Mouse (Mus musculus) A20 (cell line): ENCODE results near the gene Dop1a.

ENCODE experiments used
- DNase-seq: peaks from one replicate; pipeline ENCODE4 v3.0.0-alpha.2; 2011; ENCODE audit warnings: low read depth, low spot score

The Dop1a gene

DNA sequence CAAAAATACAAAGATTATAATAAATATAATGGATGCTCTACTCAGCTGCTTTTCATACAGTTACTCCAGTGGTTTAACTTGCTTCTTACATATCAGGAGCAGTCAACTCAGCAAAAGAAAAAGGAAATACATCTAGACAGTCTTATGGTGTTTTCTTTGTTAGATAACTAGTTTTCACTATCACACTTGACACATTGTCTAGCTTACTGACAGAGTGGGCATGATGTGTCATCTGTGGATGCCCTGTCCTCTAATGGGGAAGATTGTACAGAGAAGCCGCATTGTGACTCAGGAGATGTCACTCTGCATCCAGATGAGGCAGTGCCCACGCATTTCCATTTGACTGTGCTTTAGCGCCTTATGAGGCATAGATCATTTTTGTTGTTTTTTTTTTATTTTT lies 32.1 kb downstream of the Dop1a start:
- DNase-seq, result no peak

DNA sequence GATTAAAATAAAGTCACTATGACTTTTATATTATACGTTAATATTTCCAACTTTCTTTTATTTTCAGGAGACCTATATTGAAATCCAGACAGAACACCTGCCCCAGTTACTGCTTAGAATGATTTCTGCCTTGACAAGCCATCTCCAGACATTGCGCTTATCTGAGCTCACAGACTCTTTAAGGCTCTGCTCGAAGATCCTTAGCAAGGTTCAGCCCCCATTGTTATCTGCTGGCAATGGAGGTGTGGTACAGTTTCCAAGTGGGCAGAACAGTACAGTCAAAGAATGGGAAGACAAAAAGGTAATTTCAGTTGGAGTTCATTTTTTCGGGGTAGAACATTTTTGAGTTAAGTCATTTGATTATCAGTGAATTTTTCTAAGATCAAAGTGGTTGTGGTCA lies 40.5 kb downstream of the Dop1a start:
- no peak for DNase-seq

GRCm38 (mm10) chr9:86513733-86514132 lies 46.8 kb downstream of the Dop1a start:
- DNase-seq, result no peak

DNA sequence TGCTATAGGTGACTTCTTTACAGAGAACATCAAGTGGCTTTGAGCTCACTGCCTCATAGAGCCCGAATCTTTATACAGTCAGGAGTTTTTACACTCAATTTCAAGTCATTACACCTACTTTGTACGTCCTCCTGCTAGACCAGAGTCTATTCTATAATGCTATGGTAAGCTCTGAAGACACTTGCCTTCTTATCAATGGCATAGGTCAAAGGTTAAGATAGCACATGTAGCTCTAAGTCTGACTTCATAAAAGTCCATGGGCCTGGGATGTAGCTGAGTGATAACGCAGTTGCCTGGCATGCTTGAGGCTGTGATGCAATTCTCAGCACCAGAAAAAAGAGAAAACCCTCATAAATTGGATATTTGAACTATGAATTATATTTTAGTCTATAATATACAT lies 47.4 kb downstream of the Dop1a start:
- no peak for DNase-seq

DNA sequence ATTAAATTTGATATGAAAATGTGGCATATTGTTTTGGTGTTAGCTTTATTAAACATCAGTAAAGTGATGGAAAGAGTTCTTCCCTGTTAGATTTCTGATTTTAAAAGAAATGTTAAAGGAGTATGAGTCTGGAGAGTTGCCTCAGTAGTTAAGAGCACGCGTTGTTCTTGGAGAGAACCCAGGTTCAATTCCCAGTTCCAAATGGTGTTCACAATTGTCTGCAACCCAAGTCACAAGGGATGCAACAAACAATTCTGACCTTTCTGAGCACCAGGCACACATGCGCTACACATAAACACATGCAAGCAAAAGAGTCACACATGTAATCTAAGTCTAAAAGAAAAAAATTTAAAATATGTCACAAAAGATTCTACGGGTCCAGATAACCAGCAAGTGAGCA lies 47.8 kb downstream of the Dop1a start:
- DNase-seq, result no peak

DNA sequence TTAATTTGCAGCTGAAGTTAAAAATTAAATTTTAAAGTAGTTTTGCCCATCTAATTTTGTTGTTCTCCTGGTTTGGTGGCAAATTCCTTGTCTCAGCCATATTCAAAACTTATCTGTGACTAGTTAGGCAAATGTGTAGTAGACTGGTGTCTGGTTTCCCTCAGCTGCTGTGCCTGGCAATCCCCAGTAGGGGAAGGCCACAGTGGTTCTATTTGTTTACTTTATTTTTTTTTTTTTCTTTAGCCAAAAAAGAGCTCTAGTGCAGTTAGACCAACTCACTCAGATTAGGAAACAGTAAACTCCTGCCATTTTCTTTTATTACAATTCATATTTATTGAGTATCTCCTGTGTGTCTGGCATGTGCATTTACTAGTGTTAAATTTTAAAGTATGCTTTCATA lies 55.4 kb downstream of the Dop1a start:
- DNase-seq, result peak; percentile 23

DNA sequence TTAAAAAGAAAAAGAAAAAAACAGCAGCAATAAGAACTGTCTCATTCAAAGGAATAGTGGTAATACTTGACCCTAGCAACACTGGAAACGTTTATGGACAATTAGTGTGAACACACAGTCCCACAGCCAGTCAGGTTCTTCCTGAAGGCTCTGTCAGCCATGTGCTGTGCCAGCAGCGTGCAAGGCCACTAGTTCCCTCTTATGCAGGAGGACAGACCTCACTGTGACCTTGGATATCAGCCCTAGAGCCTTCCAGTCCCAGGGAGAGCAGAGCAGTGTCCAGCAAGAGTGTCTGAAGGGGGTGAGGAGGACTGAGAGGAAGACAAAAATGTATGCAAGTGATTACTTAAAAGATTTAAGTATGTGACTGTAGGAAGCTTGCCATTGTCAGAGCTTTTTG lies 58.6 kb downstream of the Dop1a start:
- DNase-seq, result no peak

DNA sequence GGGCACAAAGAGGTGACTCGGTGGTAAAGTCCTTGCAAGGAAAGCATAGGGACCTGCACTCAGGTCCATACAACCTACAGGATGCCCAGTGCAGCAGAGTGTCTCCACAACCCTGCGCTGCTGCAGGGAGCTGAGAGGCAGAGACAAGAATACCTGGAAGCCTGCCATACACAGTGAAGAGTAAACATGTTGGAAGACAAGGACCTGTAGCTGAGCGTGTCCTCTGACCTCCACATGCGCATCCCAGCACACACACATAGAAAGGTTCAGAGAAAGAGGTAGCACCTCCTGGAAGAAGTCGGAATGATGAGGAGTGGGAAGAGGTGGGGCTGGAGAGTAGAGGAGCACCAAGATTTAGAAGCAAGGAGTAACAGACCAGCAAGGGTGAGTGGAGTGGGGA lies 67.1 kb downstream of the Dop1a start:
- DNase-seq, result no peak

DNA sequence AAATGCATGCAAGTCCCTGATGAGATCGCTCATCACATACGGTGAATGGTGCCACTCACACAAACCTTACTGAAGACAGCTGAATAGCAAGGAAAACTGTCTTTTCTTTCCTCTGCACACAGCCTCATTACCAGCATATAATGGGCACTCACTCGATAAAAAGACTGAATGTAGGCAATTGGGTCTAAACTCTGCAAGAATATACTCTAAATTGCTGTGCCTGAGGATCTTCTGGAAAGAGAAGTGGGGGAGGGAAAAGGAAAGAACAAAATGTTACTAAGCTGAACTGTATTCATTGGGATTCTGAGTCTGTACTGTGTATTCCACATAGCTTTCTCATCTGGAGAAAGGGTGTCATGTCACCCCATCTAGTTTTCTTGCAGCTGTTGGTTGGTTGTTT lies 76.5 kb downstream of the Dop1a start:
- no peak for DNase-seq

GRCm38 (mm10) chr9:86544559-86544958 lies 77.6 kb downstream of the Dop1a start:
- no peak for DNase-seq

- no peak for DNase-seq
These were observed 82.7 kb downstream of the Dop1a start for GRCm38 (mm10) chr9:86549637-86550162.

- DNase-seq, result no peak
These were observed 83.8 kb downstream of the Dop1a start for GRCm38 (mm10) chr9:86550717-86551116.

GRCm38 (mm10) chr9:86553886-86554285 lies 86.9 kb downstream of the Dop1a start:
- DNase-seq, result no peak

DNA sequence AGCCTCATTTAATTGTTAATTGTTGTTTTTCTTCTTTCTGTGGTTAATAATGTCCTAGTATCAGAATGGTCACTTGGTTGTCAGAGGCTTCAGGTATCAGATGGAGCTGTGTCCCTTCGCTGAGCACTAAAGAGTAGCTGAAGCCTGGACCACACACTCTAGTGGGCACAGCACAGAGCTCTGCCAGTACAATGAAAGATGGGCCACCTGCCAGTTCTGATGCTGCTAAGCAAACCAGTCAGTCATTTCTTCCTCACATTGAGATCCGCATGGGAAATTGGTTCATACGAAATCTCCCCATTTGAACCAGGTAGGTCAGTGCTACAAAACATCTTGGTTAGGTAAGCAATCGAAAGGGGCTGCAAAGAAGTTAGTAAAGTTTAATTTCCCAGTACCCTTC lies 87.7 kb downstream of the Dop1a start:
- no peak for DNase-seq

DNA sequence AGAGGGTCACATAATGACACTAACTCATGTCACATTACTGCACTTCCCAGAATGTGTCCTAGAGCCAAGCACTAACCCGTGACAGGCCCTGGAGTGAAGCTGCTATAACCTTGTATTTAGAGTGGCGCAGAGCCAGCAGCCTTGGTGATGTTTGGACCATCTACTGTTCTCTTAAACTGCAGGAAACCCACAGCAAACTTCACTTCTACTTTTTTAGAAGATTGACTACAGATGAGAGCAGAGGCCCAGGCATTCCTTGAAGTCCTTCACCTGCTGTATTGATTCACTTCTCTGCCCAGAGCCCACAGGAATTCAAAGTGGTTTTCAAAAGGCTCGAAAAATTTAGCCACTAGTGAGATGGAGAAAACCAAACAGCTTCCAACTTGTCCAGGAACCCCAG lies 93.6 kb downstream of the Dop1a start:
- no peak for DNase-seq

GRCm38 (mm10) chr9:86569314-86569910 lies 102.5 kb downstream of the Dop1a start:
- DNase-seq, result no peak

GRCm38 (mm10) chr9:86570261-86570890 lies 103.4 kb downstream of the Dop1a start:
- DNase-seq, result no peak

DNA sequence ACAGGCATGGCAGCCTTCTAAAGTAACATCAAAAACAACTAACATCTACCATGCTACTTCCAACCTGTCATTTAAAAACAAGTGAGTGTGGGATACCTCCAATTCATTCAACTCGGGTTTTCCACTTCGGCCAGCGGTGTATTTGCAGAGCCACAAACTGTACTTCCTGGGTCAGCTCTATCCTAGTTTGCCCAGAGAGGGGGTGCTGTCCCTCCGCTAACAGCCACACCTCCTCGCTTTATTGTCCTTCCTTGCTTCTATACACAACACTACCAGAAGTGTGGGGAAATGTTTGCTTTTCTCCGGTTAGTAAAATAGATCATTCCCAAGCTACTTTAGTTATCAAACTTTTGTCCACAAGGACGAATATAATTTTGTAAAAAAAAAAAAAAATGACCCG lies 104.0 kb downstream of the Dop1a start:
- DNase-seq, result peak; percentile 32

DNA sequence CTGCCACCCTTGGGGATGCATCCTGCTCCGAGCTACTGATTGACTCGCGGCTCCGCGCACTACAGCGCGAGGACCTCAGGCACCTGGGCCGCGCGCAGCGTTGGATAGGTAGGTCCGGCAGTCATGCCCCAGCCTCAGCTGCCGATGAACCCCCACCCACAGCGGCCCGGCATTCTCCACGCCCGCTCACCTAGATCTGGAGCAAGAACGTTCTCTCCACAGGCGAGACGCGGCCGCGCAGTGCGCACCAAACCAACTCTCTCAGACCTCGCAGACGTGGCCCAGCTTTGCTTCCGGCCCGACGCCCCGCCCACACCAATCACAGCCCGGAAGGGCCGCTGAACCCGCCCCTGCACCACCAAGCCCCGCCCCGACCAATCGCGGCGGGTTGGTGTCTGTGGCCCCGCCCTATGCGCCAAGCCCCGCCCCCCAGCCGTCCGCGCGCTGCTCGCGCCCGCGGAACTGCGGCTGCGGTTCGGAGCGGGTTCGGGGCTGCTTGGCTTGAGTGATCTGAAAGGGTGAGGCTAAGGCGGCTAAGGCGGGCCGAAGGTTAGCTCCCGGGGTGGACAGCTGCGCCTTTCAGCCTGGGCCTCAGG lies 104.7 kb downstream of the Dop1a start, which contains the start of the genes Pgm3 and Rwdd2a:
TSS of gene Pgm3 (minus strand) at position 303 of the 596 bp plus-strand sequence.
TSS of gene Rwdd2a (plus strand) at position 452 of the 596 bp plus-strand sequence.
- peak; percentile 96 for DNase-seq

DNA sequence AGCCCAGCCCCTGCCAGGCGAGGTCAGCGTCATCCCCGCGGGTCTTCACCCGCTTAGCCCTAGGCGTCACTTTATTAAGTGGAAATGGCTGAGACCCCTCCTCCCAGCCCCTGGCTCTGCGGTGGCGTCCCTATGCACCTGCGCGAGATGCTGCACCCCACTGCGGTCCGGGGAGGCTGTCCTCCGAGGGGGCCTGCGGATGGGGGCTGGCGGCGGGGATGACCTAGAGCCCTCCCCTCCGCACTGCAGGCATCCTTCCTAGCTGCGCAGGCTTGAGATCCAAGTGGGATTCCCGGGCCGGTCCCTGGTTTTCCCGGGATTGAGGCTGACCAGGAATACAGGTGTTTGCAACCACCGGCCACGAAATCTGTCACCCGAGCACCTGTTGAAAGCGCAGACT lies 105.2 kb downstream of the Dop1a start:
- no peak for DNase-seq

DNA sequence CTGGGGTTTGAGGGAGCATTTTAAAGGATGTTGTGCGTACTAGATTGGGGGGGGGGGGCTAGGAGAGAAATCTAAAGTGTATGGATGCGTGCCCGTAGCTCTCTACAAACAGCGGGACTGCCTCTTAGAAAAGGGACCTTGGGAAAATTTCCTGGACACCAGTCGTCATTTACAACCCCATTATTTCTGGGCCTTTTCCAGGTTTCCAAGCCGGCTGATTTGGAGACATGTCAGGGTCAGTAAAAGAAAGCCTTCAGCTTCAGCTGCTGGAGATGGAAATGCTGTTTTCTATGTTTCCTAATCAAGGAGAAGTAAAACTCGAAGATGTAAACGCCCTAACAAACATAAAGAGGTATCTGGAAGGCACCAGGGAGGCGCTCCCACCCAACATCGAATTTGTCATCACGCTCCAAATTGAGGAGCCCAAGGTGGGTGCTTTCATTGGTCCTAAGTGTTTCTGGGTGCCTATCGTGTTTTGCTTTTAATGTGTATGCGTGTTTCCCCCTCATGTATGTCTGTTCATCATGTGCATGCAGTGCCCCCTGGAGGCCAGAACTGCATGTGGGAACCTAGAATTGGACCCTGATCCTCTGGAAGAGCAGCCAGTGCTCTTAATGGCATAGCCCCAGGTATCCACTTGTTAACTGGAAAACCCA lies 105.8 kb downstream of the Dop1a start:
- DNase-seq, result peak; percentile 89

- DNase-seq, result peak; percentile 53
These were observed 106.8 kb downstream of the Dop1a start for GRCm38 (mm10) chr9:86573616-86574303.
